Mouse (Mus musculus): ENCODE measurements at regions not wholly inside any gene's neighbourhood (a gene's known extent, or its start where the extent isn't known, plus 50 kb on each side); places are given as distances from the start of the nearest gene placed in this dataset.

- Histone ChIP-seq H3K27ac (replicated peaks; ENCODE audit: insufficient read depth, low read depth, low read length) (no peak overlapping the region), H3K27me3 (ENCODE audit: control insufficient read depth, insufficient read depth, low read length) (no peaks in the 10 kb centered on the region), H3K79me2 (ENCODE audit: control insufficient read depth, insufficient read depth, low read length) (no peaks in the 10 kb centered on the region), H3K4me1 (ENCODE audit: control insufficient read depth, insufficient read depth, low read length) (peaks cover 5% of the 10 kb centered on the region; the same call in 1 of the 2 replicates), H3K36me3 (ENCODE audit: control insufficient read depth, insufficient read depth, low read length) (no peaks in the 10 kb centered on the region), H3K9ac (ENCODE audit: low read depth, low read length) (no peak overlapping the region), H3K4me3 (ENCODE audit: insufficient read depth, low read depth, low read length) (no peak overlapping the region)
- 84% methylated on average over 2 of the region's 2 CpGs for WGBS
- TF ChIP-seq CTCF (IDR thresholded peaks at IDR 0.05; ENCODE audit: low read depth, low read length), result no peak
- no peak for TF ChIP-seq POLR2A (IDR thresholded peaks at IDR 0.05; ENCODE audit: extremely low read depth, insufficient read depth, low read length)
- peak; percentile 38 for DNase-seq (ENCODE audit: extremely low read depth, low read depth, low spot score)
Measured at GRCm38 (mm10) chr2:149614078-149614939, 209.5 kb downstream of the Cst10 start.

GRCm38 (mm10) chr2:149625626-149626025 is 203.4 kb upstream of the Syndig1 start:
- Histone ChIP-seq H3K9ac (ENCODE audit: low read depth, low read length) (no peak overlapping the region), H3K4me1 (ENCODE audit: control insufficient read depth, insufficient read depth, low read length) (no peaks in the 10 kb centered on the region), H3K79me2 (ENCODE audit: control insufficient read depth, insufficient read depth, low read length) (no peaks in the 10 kb centered on the region), H3K27ac (replicated peaks; ENCODE audit: insufficient read depth, low read depth, low read length) (no peak overlapping the region), H3K4me3 (ENCODE audit: insufficient read depth, low read depth, low read length) (no peak overlapping the region), H3K27me3 (ENCODE audit: control insufficient read depth, insufficient read depth, low read length) (no peaks in the 10 kb centered on the region), H3K36me3 (ENCODE audit: control insufficient read depth, insufficient read depth, low read length) (no peaks in the 10 kb centered on the region)
- DNase-seq (ENCODE audit: extremely low read depth, low read depth, low spot score), result peak; percentile 89
- TF ChIP-seq CTCF (IDR thresholded peaks at IDR 0.05; ENCODE audit: low read depth, low read length) (no peak), POLR2A (IDR thresholded peaks at IDR 0.05; ENCODE audit: extremely low read depth, insufficient read depth, low read length) (no peak)
- 10% methylated on average over 1 of the region's 1 CpGs for WGBS

- H3K36me3 ChIP-seq (ENCODE audit: control insufficient read depth, insufficient read depth, low read length), result no peaks in the 10 kb centered on the region
- DNase-seq (ENCODE audit: extremely low read depth, low read depth, low spot score), result peak; percentile 5
- 80% methylated on average over 3 of the region's 3 CpGs for WGBS
- no peaks in the 10 kb centered on the region for H3K79me2 ChIP-seq (ENCODE audit: control insufficient read depth, insufficient read depth, low read length)
- H3K27me3 ChIP-seq (ENCODE audit: control insufficient read depth, insufficient read depth, low read length), result no peaks in the 10 kb centered on the region
- no peaks in the 10 kb centered on the region for H3K4me1 ChIP-seq (ENCODE audit: control insufficient read depth, insufficient read depth, low read length)
- no peak overlapping the region for H3K9ac ChIP-seq (ENCODE audit: low read depth, low read length)
- no peak overlapping the region for H3K4me3 ChIP-seq (ENCODE audit: insufficient read depth, low read depth, low read length)
- no peak for TF ChIP-seq POLR2A (IDR thresholded peaks at IDR 0.05; ENCODE audit: extremely low read depth, insufficient read depth, low read length)
- TF ChIP-seq CTCF (IDR thresholded peaks at IDR 0.05; ENCODE audit: low read depth, low read length), result no peak
- H3K27ac ChIP-seq (replicated peaks; ENCODE audit: insufficient read depth, low read depth, low read length), result no peak overlapping the region
Measured at GRCm38 (mm10) chr2:149641207-149641606, 187.8 kb upstream of the Syndig1 start.

GRCm38 (mm10) chr2:149651829-149652228 is 177.2 kb upstream of the Syndig1 start:
- TF ChIP-seq POLR2A (IDR thresholded peaks at IDR 0.05; ENCODE audit: extremely low read depth, insufficient read depth, low read length), result no peak
- TF ChIP-seq CTCF (IDR thresholded peaks at IDR 0.05; ENCODE audit: low read depth, low read length), result no peak
- Histone ChIP-seq H3K36me3 (ENCODE audit: control insufficient read depth, insufficient read depth, low read length) (no peaks in the 10 kb centered on the region), H3K9ac (ENCODE audit: low read depth, low read length) (no peak overlapping the region), H3K4me1 (ENCODE audit: control insufficient read depth, insufficient read depth, low read length) (no peaks in the 10 kb centered on the region), H3K79me2 (ENCODE audit: control insufficient read depth, insufficient read depth, low read length) (no peaks in the 10 kb centered on the region), H3K4me3 (ENCODE audit: insufficient read depth, low read depth, low read length) (no peak overlapping the region), H3K27ac (replicated peaks; ENCODE audit: insufficient read depth, low read depth, low read length) (no peak overlapping the region), H3K27me3 (ENCODE audit: control insufficient read depth, insufficient read depth, low read length) (no peaks in the 10 kb centered on the region)
- DNase-seq (ENCODE audit: extremely low read depth, low read depth, low spot score), result no peak
- 63% methylated on average over 2 of the region's 2 CpGs for WGBS

- TF ChIP-seq CTCF (IDR thresholded peaks at IDR 0.05; ENCODE audit: low read depth, low read length) (no peak), POLR2A (IDR thresholded peaks at IDR 0.05; ENCODE audit: extremely low read depth, insufficient read depth, low read length) (no peak)
- no peaks in the 10 kb centered on the region for H3K36me3 ChIP-seq (ENCODE audit: control insufficient read depth, insufficient read depth, low read length)
- no peak overlapping the region for H3K9ac ChIP-seq (ENCODE audit: low read depth, low read length)
- 69% methylated on average over 5 of the region's 5 CpGs for WGBS
- DNase-seq (ENCODE audit: extremely low read depth, low read depth, low spot score), result no peak
- H3K4me1 ChIP-seq (ENCODE audit: control insufficient read depth, insufficient read depth, low read length), result no peaks in the 10 kb centered on the region
- no peak overlapping the region for H3K4me3 ChIP-seq (ENCODE audit: insufficient read depth, low read depth, low read length)
- H3K79me2 ChIP-seq (ENCODE audit: control insufficient read depth, insufficient read depth, low read length), result no peaks in the 10 kb centered on the region
- H3K27me3 ChIP-seq (ENCODE audit: control insufficient read depth, insufficient read depth, low read length), result no peaks in the 10 kb centered on the region
- no peak overlapping the region for H3K27ac ChIP-seq (replicated peaks; ENCODE audit: insufficient read depth, low read depth, low read length)
Measured at GRCm38 (mm10) chr2:149661086-149661485, 167.9 kb upstream of the Syndig1 start.

- no peak for DNase-seq (ENCODE audit: extremely low read depth, low read depth, low spot score)
- no peaks in the 10 kb centered on the region for H3K4me1 ChIP-seq (ENCODE audit: control insufficient read depth, insufficient read depth, low read length)
Measured at GRCm38 (mm10) chr2:149664377-149664776, 164.6 kb upstream of the Syndig1 start.

More at GRCm38 (mm10) chr2:149664377-149664776, 164.6 kb upstream of the Syndig1 start:
- Histone ChIP-seq H3K79me2 (ENCODE audit: control insufficient read depth, insufficient read depth, low read length) (no peaks in the 10 kb centered on the region), H3K27ac (replicated peaks; ENCODE audit: insufficient read depth, low read depth, low read length) (no peak overlapping the region), H3K9ac (ENCODE audit: low read depth, low read length) (no peak overlapping the region), H3K27me3 (ENCODE audit: control insufficient read depth, insufficient read depth, low read length) (no peaks in the 10 kb centered on the region), H3K4me3 (ENCODE audit: insufficient read depth, low read depth, low read length) (no peak overlapping the region), H3K36me3 (ENCODE audit: control insufficient read depth, insufficient read depth, low read length) (no peaks in the 10 kb centered on the region)
- TF ChIP-seq CTCF (IDR thresholded peaks at IDR 0.05; ENCODE audit: low read depth, low read length), result no peak

All from liver, adult 2 months (tissue).